Mouse (Mus musculus): Measurements from ENCODE around the gene Gm21988.

DNA sequence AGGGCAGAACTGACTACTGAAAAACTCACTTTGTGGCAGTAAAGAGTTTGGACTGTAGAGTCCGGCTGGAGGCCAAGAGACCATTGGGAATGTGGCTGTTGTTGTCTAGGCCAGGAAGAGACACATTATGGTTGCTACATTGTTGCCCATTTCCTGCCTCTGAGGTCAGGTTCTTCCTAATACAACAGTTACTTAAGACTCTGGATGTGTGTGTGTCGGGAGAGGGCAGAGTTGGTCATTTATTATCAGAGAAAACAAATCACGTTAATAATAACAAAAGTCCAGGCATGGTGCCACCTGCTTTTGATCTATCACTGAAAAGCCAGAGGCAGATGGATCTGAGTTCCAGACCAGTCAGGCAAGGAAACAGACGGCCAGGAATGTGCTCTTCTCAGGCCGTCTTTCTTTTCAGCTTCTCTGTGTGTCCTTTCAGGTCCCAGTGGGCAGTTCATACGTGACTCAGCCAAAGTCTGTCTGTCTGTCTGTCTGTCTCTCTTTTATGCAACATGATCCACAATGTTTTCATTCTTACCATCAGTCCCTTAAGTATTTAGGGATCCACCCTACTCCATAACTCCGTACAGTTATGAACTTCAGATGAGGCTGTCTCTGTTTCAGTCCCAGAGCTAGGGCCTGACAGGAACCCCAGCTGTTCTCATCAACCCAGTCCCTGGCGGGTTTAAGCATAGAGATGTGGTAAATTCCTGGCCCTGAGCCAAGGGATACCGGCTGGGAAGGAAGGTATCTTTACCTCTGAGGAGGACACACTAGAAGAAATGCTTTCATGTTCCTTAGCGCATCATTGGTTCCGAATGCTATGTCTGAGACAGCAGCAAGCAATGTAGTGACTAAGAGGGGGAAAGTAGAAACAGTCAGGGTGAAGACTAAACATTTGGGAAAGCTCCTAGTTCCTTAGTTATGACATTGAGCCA lies 46.0 kb downstream of the Gm21988 start:
- TF ChIP-seq CTCF (IDR thresholded peaks at IDR 0.05; ENCODE audit: borderline replicate concordance, extremely low read depth, insufficient read depth, insufficient read length): no peak
- TF ChIP-seq POLR2A (IDR thresholded peaks at IDR 0.05; ENCODE audit: borderline replicate concordance, extremely low read depth, insufficient read depth, insufficient read length, poor library complexity, severe bottlenecking): no peak
